Mouse (Mus musculus) yolk sac, embryonic 10.5 days (tissue): ENCODE results near the gene Slc26a10.
"Not testable (repeated sequence)": the region's sequence is repeated elsewhere in the genome, so short reads cannot be mapped to it uniquely, and the experiment has no call there.

Source experiments
- DNase-seq: peaks from one replicate; pipeline ENCODE4 v3.0.0-alpha.2; 2017; ENCODE audit warnings: low spot score

The Slc26a10 gene

GRCm38 (mm10) chr10:127162771-127163261, 17.6 kb downstream of the Slc26a10 start:
- not testable (repeated sequence) for DNase-seq

GRCm38 (mm10) chr10:127160728-127161127, 19.7 kb downstream of the Slc26a10 start:
- no peak for DNase-seq

GRCm38 (mm10) chr10:127160081-127160480, 20.4 kb downstream of the Slc26a10 start:
- DNase-seq: peak; percentile 53

GRCm38 (mm10) chr10:127158471-127158870, 22.0 kb downstream of the Slc26a10 start:
- DNase-seq: no peak

GRCm38 (mm10) chr10:127156511-127156910, 23.9 kb downstream of the Slc26a10 start:
- DNase-seq: no peak

- no peak for DNase-seq
Observed at GRCm38 (mm10) chr10:127156089-127156488, 24.4 kb downstream of the Slc26a10 start.

- DNase-seq: no peak
Observed at GRCm38 (mm10) chr10:127154652-127155051, 25.8 kb downstream of the Slc26a10 start.

- no peak for DNase-seq
Observed at GRCm38 (mm10) chr10:127154241-127154640, 26.2 kb downstream of the Slc26a10 start.

- no peak for DNase-seq
Observed at GRCm38 (mm10) chr10:127153323-127153722, 27.1 kb downstream of the Slc26a10 start.

- not testable (repeated sequence) for DNase-seq
Observed at GRCm38 (mm10) chr10:127152556-127152955, 27.9 kb downstream of the Slc26a10 start.

GRCm38 (mm10) chr10:127151233-127151632, 29.2 kb downstream of the Slc26a10 start:
- DNase-seq: not testable (repeated sequence)

- no peak for DNase-seq
Observed at GRCm38 (mm10) chr10:127150471-127150872, 30.0 kb downstream of the Slc26a10 start.

GRCm38 (mm10) chr10:127147135-127147534, 33.3 kb downstream of the Slc26a10 start:
- no peak for DNase-seq

GRCm38 (mm10) chr10:127145303-127145702, 35.1 kb downstream of the Slc26a10 start:
- no peak for DNase-seq

GRCm38 (mm10) chr10:127144536-127144935, 35.9 kb downstream of the Slc26a10 start:
- no peak for DNase-seq

GRCm38 (mm10) chr10:127143228-127143627, 37.2 kb downstream of the Slc26a10 start:
- DNase-seq: no peak

GRCm38 (mm10) chr10:127141500-127141899, 38.9 kb downstream of the Slc26a10 start:
- no peak for DNase-seq

GRCm38 (mm10) chr10:127140971-127141370, 39.5 kb downstream of the Slc26a10 start:
- DNase-seq: no peak

GRCm38 (mm10) chr10:127138328-127139141, 41.9 kb downstream of the Slc26a10 start:
- DNase-seq: peak; percentile 64

- DNase-seq: no peak
Observed at GRCm38 (mm10) chr10:127137896-127138295, 42.5 kb downstream of the Slc26a10 start.

GRCm38 (mm10) chr10:127136510-127136909, 43.9 kb downstream of the Slc26a10 start:
- DNase-seq: no peak

- no peak for DNase-seq
Observed at GRCm38 (mm10) chr10:127135118-127135836, 45.2 kb downstream of the Slc26a10 start.
